Mouse (Mus musculus) myocyte (in vitro differentiated cells): ENCODE data around the gene Tomm5. TPM values are rescaled to one million over a fixed set of nuclear protein-coding genes. Genes with fewer than 3 reads are reported as not detected.

Experiments used
- H3K27me3 ChIP-seq: one replicate; pipeline ENCODE4 v1.6.1; 2011; ENCODE audit not compliant: control insufficient read depth, insufficient read depth, insufficient read length
- H3K36me3 ChIP-seq: one replicate; pipeline ENCODE4 v1.6.1; 2011; ENCODE audit not compliant: control insufficient read depth, insufficient read depth
- H3K4me2 ChIP-seq: one replicate; pipeline ENCODE4 v1.6.1; 2011; ENCODE audit warnings: low read depth, control low read depth
- H3K4me3 ChIP-seq: one replicate; pipeline ENCODE4 v1.5.1; 2011; ENCODE audit warnings: mild to moderate bottlenecking, control low read depth, moderate library complexity
- H3K79me2 ChIP-seq: one replicate; pipeline ENCODE4 v1.6.1; 2011; ENCODE audit not compliant: control insufficient read depth, insufficient read depth
- H3ac ChIP-seq: one replicate; pipeline ENCODE4 v1.6.1; 2011; ENCODE audit not compliant: control insufficient read depth, insufficient read length
- CEBPB ChIP-seq: IDR thresholded peaks from 2 replicates; pipeline ENCODE4 v1.6.1; 2011; ENCODE audit warnings: mild to moderate bottlenecking, moderate library complexity; ENCODE audit not compliant: poor library complexity, insufficient read depth, severe bottlenecking
- E2F4 ChIP-seq: IDR thresholded peaks from one replicate; pipeline ENCODE4 v1.6.1; 2011; ENCODE audit warnings: mild to moderate bottlenecking, control low read depth, moderate library complexity; ENCODE audit not compliant: insufficient read depth
- MAX ChIP-seq: IDR thresholded peaks from one replicate; pipeline ENCODE4 v1.6.1; 2011; ENCODE audit warnings: low read depth, mild to moderate bottlenecking, control low read depth
- MYOD1 ChIP-seq, 3 experiments: IDR thresholded peaks; one replicate each; pipeline ENCODE4 v1.6.1; 2011; ENCODE audit warnings: control low read depth in 2 of 3, low read depth in 2 of 3, mild to moderate bottlenecking in 2 of 3, moderate library complexity in 1 of 3; ENCODE audit not compliant: insufficient read length in 2 of 3, control insufficient read depth in 1 of 3
- MYOG ChIP-seq, 3 experiments: IDR thresholded peaks; one replicate each; pipeline ENCODE4 v1.6.1; 2011; ENCODE audit warnings: control low read depth in 2 of 3, low read depth in 2 of 3, mild to moderate bottlenecking in 2 of 3; ENCODE audit not compliant: insufficient read length in 2 of 3, control insufficient read depth in 1 of 3, insufficient read depth in 1 of 3
- POLR2A ChIP-seq: IDR thresholded peaks from one replicate; pipeline ENCODE4 v1.6.1; 2011; ENCODE audit warnings: low read depth, mild to moderate bottlenecking, control low read depth, moderate library complexity; ENCODE audit not compliant: insufficient read length
- POLR2AphosphoS2 ChIP-seq: IDR thresholded peaks from one replicate; pipeline ENCODE4 v1.6.1; 2011; ENCODE audit warnings: low read depth, control low read depth; ENCODE audit not compliant: insufficient read length
- REST ChIP-seq: IDR thresholded peaks from one replicate; pipeline ENCODE4 v1.6.1; 2011; ENCODE audit warnings: mild to moderate bottlenecking, control low read depth, moderate library complexity; ENCODE audit not compliant: insufficient read depth, insufficient read length
- SRF ChIP-seq: IDR thresholded peaks from one replicate; pipeline ENCODE4 v1.6.1; 2011; ENCODE audit warnings: low read depth; ENCODE audit not compliant: control insufficient read depth, insufficient read length
- TCF12 ChIP-seq: IDR thresholded peaks from one replicate; pipeline ENCODE4 v1.6.1; 2011; ENCODE audit warnings: mild to moderate bottlenecking, control low read depth; ENCODE audit not compliant: poor library complexity, insufficient read depth, severe bottlenecking
- TCF3 ChIP-seq: IDR thresholded peaks from one replicate; pipeline ENCODE4 v1.6.1; 2011; ENCODE audit warnings: low read depth, control low read depth; ENCODE audit not compliant: insufficient read length
- USF1 ChIP-seq: IDR thresholded peaks from one replicate; pipeline ENCODE4 v1.6.1; 2011; ENCODE audit warnings: low read depth, mild to moderate bottlenecking, control low read depth, moderate library complexity
- polyA plus RNA-seq: library from polyadenylated mRNA; unstranded; fragments of >200 nt; fragmentation: generic; extraction: Trizol; gene quantifications from one replicate; pipeline ENCODE4 v1.2.1, GENCODE M21; 2012; ENCODE audit warnings: missing spikeins

Gene Tomm5
- 311 TPM for polyA plus RNA-seq

- H3K79me2 ChIP-seq: peaks cover 28% of the 10 kb centered on the region
- peak; percentile 85 for TF ChIP-seq POLR2A
- TF ChIP-seq TCF3: no peak
- no peak for TF ChIP-seq MYOG (IDR thresholded peaks at IDR 0.05; ENCODE audit: control insufficient read depth in 1 of 3, insufficient read depth in 1 of 3, insufficient read length in 2 of 3, low read depth in 2 of 3)
- peak; percentile 4 for TF ChIP-seq MAX
- peak; percentile 84 for TF ChIP-seq POLR2AphosphoS2
- no peak for TF ChIP-seq CEBPB
- TF ChIP-seq E2F4: no peak
- no peaks in the 10 kb centered on the region for H3K27me3 ChIP-seq
- H3ac ChIP-seq: peak within 1 kb of the TSS; percentile 51
- peak within 1 kb of the TSS; percentile 86 for H3K4me2 ChIP-seq
- H3K4me3 ChIP-seq: peak within 1 kb of the TSS; percentile 90
- H3K36me3 ChIP-seq: peaks cover 18% of the 10 kb centered on the region
Observed at GRCm38 (mm10) chr4:45107601-45108277, at the start of gene Tomm5. Tomm5 (minus strand) TSS chr4:45108114.

GRCm38 (mm10) chr4:45156433-45156832 lies 48.5 kb upstream of the Tomm5 start:
- TF ChIP-seq MYOG (IDR thresholded peaks at IDR 0.05; ENCODE audit: control insufficient read depth in 1 of 3, insufficient read depth in 1 of 3, insufficient read length in 2 of 3, low read depth in 2 of 3): no peak
- TF ChIP-seq CEBPB: no peak
- TF ChIP-seq TCF12: no peak
- TF ChIP-seq E2F4: no peak
- TF ChIP-seq MYOD1 (IDR thresholded peaks at IDR 0.05; ENCODE audit: control insufficient read depth in 1 of 3, insufficient read length in 2 of 3, low read depth in 2 of 3): no peak
- TF ChIP-seq POLR2A: no peak
- TF ChIP-seq SRF: no peak
- no peak for TF ChIP-seq USF1
- no peak for TF ChIP-seq REST
- TF ChIP-seq TCF3: no peak
- no peak for TF ChIP-seq MAX
- no peak for TF ChIP-seq POLR2AphosphoS2
- Histone ChIP-seq H3ac (no peak overlapping the region), H3K79me2 (no peaks in the 10 kb centered on the region), H3K4me3 (no peak overlapping the region), H3K27me3 (no peaks in the 10 kb centered on the region), H3K36me3 (no peaks in the 10 kb centered on the region), H3K4me2 (no peak overlapping the region)

- Histone ChIP-seq H3K79me2 (no peaks in the 10 kb centered on the region), H3ac (no peak overlapping the region), H3K4me3 (no peak overlapping the region), H3K36me3 (no peaks in the 10 kb centered on the region), H3K27me3 (no peaks in the 10 kb centered on the region), H3K4me2 (peak overlapping the region; percentile 70)
- TF ChIP-seq REST (no peak), E2F4 (no peak), POLR2A (no peak), POLR2AphosphoS2 (no peak), MYOG (IDR thresholded peaks at IDR 0.05; ENCODE audit: control insufficient read depth in 1 of 3, insufficient read depth in 1 of 3, insufficient read length in 2 of 3, low read depth in 2 of 3) (peak; percentile 28 to 72 (median 59)), SRF (no peak), MYOD1 (IDR thresholded peaks at IDR 0.05; ENCODE audit: control insufficient read depth in 1 of 3, insufficient read length in 2 of 3, low read depth in 2 of 3) (peak in 2 of 3 experiments; percentile 42 to 78)
Observed at GRCm38 (mm10) chr4:45143005-45143404, 35.1 kb upstream of the Tomm5 start.

- Histone ChIP-seq H3K27me3 (no peaks in the 10 kb centered on the region), H3ac (no peak overlapping the region), H3K4me2 (peak overlapping the region; percentile 70), H3K4me3 (no peak overlapping the region), H3K36me3 (no peaks in the 10 kb centered on the region), H3K79me2 (no peaks in the 10 kb centered on the region)
- TF ChIP-seq MYOG (IDR thresholded peaks at IDR 0.05; ENCODE audit: control insufficient read depth in 1 of 3, insufficient read depth in 1 of 3, insufficient read length in 2 of 3, low read depth in 2 of 3) (peak in 1 of 3 experiments; percentile 68), MYOD1 (IDR thresholded peaks at IDR 0.05; ENCODE audit: control insufficient read depth in 1 of 3, insufficient read length in 2 of 3, low read depth in 2 of 3) (peak in 1 of 3 experiments; percentile 69), POLR2A (no peak), SRF (peak; percentile 81), CEBPB (no peak)
Observed at GRCm38 (mm10) chr4:45142411-45142810, 34.5 kb upstream of the Tomm5 start.

- no peaks in the 10 kb centered on the region for H3K27me3 ChIP-seq
- H3K79me2 ChIP-seq: no peaks in the 10 kb centered on the region
- peak overlapping the region; percentile 70 for H3K4me2 ChIP-seq
- TF ChIP-seq TCF3 (no peak), POLR2A (no peak), MAX (no peak), SRF (no peak), E2F4 (no peak), USF1 (peak; percentile 51)
- no peak overlapping the region for H3ac ChIP-seq
- no peaks in the 10 kb centered on the region for H3K36me3 ChIP-seq
- no peak overlapping the region for H3K4me3 ChIP-seq
Observed at GRCm38 (mm10) chr4:45141835-45142234, 33.9 kb upstream of the Tomm5 start.
